Comparison of ENCODE assay signal across 20 mouse cellular contexts in genomic region chr17:26480956-26481355, GRCm38 (mm10).
"Had no signal": no experiment of that assay in that cellular context is flagged by ENCODE, and none has a peak within 500 bp of the region (broad histone marks: within the 10 kb centered on the region; RNA-seq: fewer than 3 reads in every experiment).

No protein-coding gene starts in this region.

- H3K9me3 ChIP-seq: limb, embryonic 12.5 days; limb, embryonic 15.5 days; lung, embryonic 15.5 days had no signal

- H3K27me3 ChIP-seq: limb, embryonic 12.5 days; limb, embryonic 15.5 days; lung, embryonic 15.5 days had no signal

- H3K4me3 ChIP-seq: layer of hippocampus, adult 2 months; limb, embryonic 12.5 days; limb, embryonic 15.5 days; lung, embryonic 15.5 days had no signal

- H3K36me3 ChIP-seq: limb, embryonic 12.5 days; limb, embryonic 15.5 days; lung, embryonic 15.5 days had no signal

- H3K27ac ChIP-seq: layer of hippocampus, adult 2 months; limb, embryonic 12.5 days; limb, embryonic 15.5 days; liver, embryonic 14.5 days; lung, embryonic 15.5 days had no signal

- DNase-seq: kidney, adult 18-20 months; kidney, adult 9 months; kidney, postnatal 14 days; layer of hippocampus, adult 9-11 months; lung, adult 18-20 months; lung, postnatal 10 days; lung, postnatal 36 days; midbrain, embryonic 14.5 days; right cerebral cortex, adult 18-20 months; right cerebral cortex, postnatal 14 days; right cerebral cortex, postnatal 4 days; thymus, adult 18-20 months; thymus, postnatal 36 days had no signal

- H3K9ac ChIP-seq: limb, embryonic 12.5 days; limb, embryonic 15.5 days; liver, embryonic 14.5 days; lung, embryonic 15.5 days had no signal

- H3K4me1 ChIP-seq: lung, embryonic 15.5 days had no signal

- H3K4me2 ChIP-seq: limb, embryonic 12.5 days; limb, embryonic 15.5 days; liver, embryonic 11.5 days; lung, embryonic 15.5 days; midbrain, embryonic 11.5 days had no signal
